Mouse (Mus musculus) lung, adult 2 months (tissue): ENCODE results near the gene Crisp1. TPM values are rescaled to one million over a fixed set of nuclear protein-coding genes. Genes with fewer than 3 reads are reported as not detected.

Source experiments
- DNase-seq: peaks from one replicate; pipeline ENCODE4 v3.0.0; 2022
- H3K4me1 ChIP-seq: fragments of 200-500 bp; 2 replicates; pipeline ENCODE4 v1.6.1; 2011; ENCODE audit warnings: low read length; ENCODE audit not compliant: control insufficient read depth, insufficient read depth
- H3K4me3 ChIP-seq: fragments of 200-500 bp; replicated peaks from 2 replicates; pipeline ENCODE3; 2011; ENCODE audit warnings: low read depth, mild to moderate bottlenecking, control low read depth, low read length; ENCODE audit errors: extremely low read depth
- CTCF ChIP-seq: fragments of 200-500 bp; IDR thresholded peaks from 2 replicates; pipeline ENCODE4 v1.5.1; 2011; ENCODE audit warnings: mild to moderate bottlenecking, low read length, control low read depth; ENCODE audit not compliant: insufficient read depth
- POLR2A ChIP-seq: fragments of 200-500 bp; IDR thresholded peaks from 2 replicates; pipeline ENCODE4 v1.6.1; 2011; ENCODE audit warnings: low read depth, mild to moderate bottlenecking, control low read depth, low read length, borderline replicate concordance; ENCODE audit errors: extremely low read depth
- WGBS: fragments of 180-500 bp; shearing (Covaris S2); methylation state at CpG from one replicate; pipeline ENCODE4 v1.1.7; 2018; 5-methylcytosine and 5-hydroxymethylcytosine counted together
- polyA plus RNA-seq: library from polyadenylated mRNA; depleted of rRNA; stranded (reverse); fragments of >200 nt; gene quantifications from 2 replicates; pipeline ENCODE4 v1.2.3, GENCODE M21; 2012; rRNA removed

The Crisp1 gene
- polyA plus RNA-seq: 3.9 TPM in 1 of 2 replicates, not detected in the other

GRCm38 (mm10) chr17:40319062-40319461 lies at the start of gene Crisp1:
Crisp1 (minus strand) TSS chr17:40319207.
- Histone ChIP-seq H3K4me1 (no peaks in the 10 kb centered on the region), H3K4me3 (no peak within 1 kb of the TSS)
- 60% methylated on average over 2 of the region's 2 CpGs for WGBS
- DNase-seq: no peak
- TF ChIP-seq CTCF (no peak), POLR2A (no peak)

DNA sequence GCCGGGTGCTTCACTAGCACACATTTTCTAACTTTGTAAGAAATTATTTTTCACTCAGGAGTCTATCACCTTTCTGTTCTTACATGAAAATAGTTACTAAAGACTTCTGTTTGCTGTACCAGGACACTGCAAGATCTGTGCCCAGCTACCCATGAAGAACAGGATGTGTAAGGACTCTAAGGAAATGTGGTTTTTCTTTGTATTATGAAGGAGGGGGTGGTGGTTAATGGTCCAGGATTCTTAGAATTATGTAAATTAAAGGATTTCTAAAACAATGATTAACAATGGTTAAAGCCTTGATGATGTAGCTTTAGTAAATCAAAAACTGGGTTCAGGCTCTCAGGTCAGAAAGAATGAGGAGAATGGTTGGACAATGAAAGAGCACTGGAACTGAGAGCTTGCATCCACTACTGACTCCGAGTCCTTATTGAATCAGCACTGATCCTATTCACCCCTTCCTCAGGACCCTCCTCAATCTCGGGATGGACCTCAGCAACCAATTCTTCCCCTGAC lies 23.5 kb upstream of the Crisp1 start:
- H3K4me1 ChIP-seq: no peaks in the 10 kb centered on the region
- no peak for DNase-seq
- no peak overlapping the region for H3K4me3 ChIP-seq
- no peak for TF ChIP-seq POLR2A
- no peak for TF ChIP-seq CTCF
- WGBS: 51% methylated on average over 3 of the region's 3 CpGs

DNA sequence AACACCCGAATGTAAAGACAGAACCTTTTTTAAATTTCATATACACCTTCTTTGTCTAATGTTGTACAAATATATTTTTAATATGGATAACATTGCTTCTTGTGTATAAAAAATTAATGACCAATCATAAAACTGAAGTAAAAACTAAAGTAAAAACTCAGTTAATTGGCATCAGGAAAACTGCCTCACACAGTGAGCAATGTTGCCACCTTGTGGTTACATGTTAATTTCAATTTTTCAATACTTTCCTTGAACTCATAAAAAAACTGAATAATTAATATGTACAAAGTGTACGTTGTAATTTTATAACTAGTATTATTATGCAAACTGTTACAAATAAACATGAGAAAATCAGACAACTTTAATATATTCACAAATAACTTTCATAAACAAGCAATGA lies 33.6 kb downstream of the Crisp1 start:
- DNase-seq: no peak
- no peak for TF ChIP-seq POLR2A
- TF ChIP-seq CTCF: no peak
- 69% methylated on average over 2 of the region's 2 CpGs for WGBS
- no peaks in the 10 kb centered on the region for H3K4me1 ChIP-seq
- H3K4me3 ChIP-seq: no peak overlapping the region

DNA sequence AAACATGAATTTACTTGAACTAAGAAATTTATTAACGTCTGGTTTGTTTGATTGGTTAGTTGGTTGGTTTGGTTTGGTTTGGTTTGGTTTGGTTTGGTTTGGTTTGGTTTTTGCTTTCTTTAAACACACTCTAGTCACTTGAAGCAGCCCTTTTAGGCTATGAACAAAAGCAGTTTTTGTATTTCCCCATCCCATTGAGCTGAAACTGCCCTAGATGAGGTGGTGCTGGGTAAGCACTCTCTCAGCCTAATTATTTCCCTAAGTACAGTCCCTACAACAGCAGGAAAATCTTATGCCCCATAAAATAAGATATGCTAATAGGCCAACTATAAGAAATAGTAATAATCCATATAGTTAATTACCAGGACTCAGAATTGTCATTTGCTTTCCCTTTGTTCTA lies 43.5 kb downstream of the Crisp1 start:
- H3K4me1 ChIP-seq: no peaks in the 10 kb centered on the region
- TF ChIP-seq POLR2A (no peak), CTCF (no peak)
- H3K4me3 ChIP-seq: no peak overlapping the region
- no peak for DNase-seq
- WGBS: 46% methylated on average over 1 of the region's 1 CpGs

DNA sequence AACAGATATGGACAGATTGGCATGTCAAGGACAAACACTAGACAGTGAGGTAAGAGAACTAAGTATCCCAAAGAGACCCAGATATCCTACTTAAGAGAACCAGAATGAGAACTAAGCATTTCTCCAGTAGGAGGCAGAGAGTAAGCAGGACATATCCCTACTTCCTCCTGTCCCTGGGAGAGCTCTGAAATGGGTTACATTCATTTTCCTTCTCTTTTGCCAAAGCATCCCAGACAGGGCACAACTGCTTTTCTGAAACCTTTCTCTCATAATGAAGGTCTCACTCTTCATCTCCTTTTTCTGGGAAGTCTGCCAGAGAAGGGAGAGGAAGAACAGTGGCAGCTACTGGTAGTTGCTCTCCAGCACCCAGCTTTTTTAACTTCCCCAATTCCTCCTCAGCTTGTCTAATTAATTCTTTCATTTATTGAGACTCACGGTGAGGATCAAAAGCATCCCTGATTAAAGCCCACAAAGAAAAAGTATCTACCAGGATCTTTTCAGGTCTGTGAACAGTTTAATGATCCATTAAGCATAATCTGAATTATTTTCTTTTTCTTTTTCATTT lies 44.0 kb downstream of the Crisp1 start:
- TF ChIP-seq CTCF (no peak), POLR2A (no peak)
- no peak overlapping the region for H3K4me3 ChIP-seq
- DNase-seq: no peak
- WGBS: 64% methylated on average over 1 of the region's 1 CpGs
- H3K4me1 ChIP-seq: no peaks in the 10 kb centered on the region

- WGBS: 69% methylated on average over 1 of the region's 1 CpGs
- TF ChIP-seq CTCF: no peak
- Histone ChIP-seq H3K4me3 (no peak overlapping the region), H3K4me1 (no peaks in the 10 kb centered on the region)
- DNase-seq: no peak
Observed at GRCm38 (mm10) chr17:40252487-40252886, 66.5 kb downstream of the Crisp1 start.

Other genes starting within 250 kb of the Crisp1 start
- not detected in 2 replicates for gene AC192777.2, start 223.8 kb downstream of the Crisp1 start, polyA plus RNA-seq
- gene Pgk2, start 110.6 kb downstream of the Crisp1 start, polyA plus RNA-seq: not detected in 2 replicates
- not detected in 2 replicates for gene Crisp3, start 76.9 kb downstream of the Crisp1 start, polyA plus RNA-seq
- gene Esp8, start 200.8 kb upstream of the Crisp1 start, polyA plus RNA-seq: not detected in 2 replicates
- gene Esp6, start 242.3 kb upstream of the Crisp1 start, polyA plus RNA-seq: not detected in 2 replicates